Mouse (Mus musculus): ENCODE data around the gene Csf2ra. TPM values are rescaled to one million over a fixed set of nuclear protein-coding genes. Genes with fewer than 3 reads are reported as not detected.

Gene Csf2ra
- polyA plus RNA-seq (2014; fragmentation: Illumina TruSeq; extraction: RNeasy Lipid Tissue Mini Kit (QIAGEN cat#74804); ENCODE audit: low replicate concordance) = 3.0 TPM

GRCm38 (mm10) chr19:61227941-61228701 lies at the start of gene Csf2ra:
Gene Csf2ra, minus strand, starts transcription at chr19:61228429.

GRCm38 (mm10) chr19:61183590-61183989 lies 44.6 kb downstream of the Csf2ra start, which contains the start of gene Gm6020:
Gene Gm6020, plus strand, starts transcription at chr19:61183890.

GRCm38 (mm10) chr19:61175756-61176324 lies 52.4 kb downstream of the Csf2ra start, which contains the start of gene Gm7102:
Gene Gm7102, minus strand, starts transcription at chr19:61176309.

Other genes starting within 250 kb of the Csf2ra start
- 228 TPM for gene Zfp950, start 87.6 kb downstream of the Csf2ra start, polyA plus RNA-seq (2014; fragmentation: Illumina TruSeq; extraction: RNeasy Lipid Tissue Mini Kit (QIAGEN cat#74804); ENCODE audit: low replicate concordance)
- gene Gm7102, start 52.1 kb downstream of the Csf2ra start, polyA plus RNA-seq (2014; fragmentation: Illumina TruSeq; extraction: RNeasy Lipid Tissue Mini Kit (QIAGEN cat#74804); ENCODE audit: low replicate concordance) = not detected
- not detected for gene Gm6020, start 44.5 kb downstream of the Csf2ra start, polyA plus RNA-seq (2014; fragmentation: Illumina TruSeq; extraction: RNeasy Lipid Tissue Mini Kit (QIAGEN cat#74804); ENCODE audit: low replicate concordance)
- not detected for gene Gm21060, start 68.6 kb upstream of the Csf2ra start, polyA plus RNA-seq (2014; fragmentation: Illumina TruSeq; extraction: RNeasy Lipid Tissue Mini Kit (QIAGEN cat#74804); ENCODE audit: low replicate concordance)

Data from small intestine, adult 10 weeks (tissue).